Mouse (Mus musculus) CD8-positive naive resting alpha-beta T cell, adult 57 days (primary cell): ENCODE results near the gene Fam160a1. TPM values are rescaled to one million over a fixed set of nuclear protein-coding genes. Genes with fewer than 3 reads are reported as not detected.

Experiments used
- total RNA-seq: library from RNA; stranded (reverse); gene quantifications from one replicate; pipeline ENCODE4 v1.2.4, GENCODE M21; 2023

The Fam160a1 gene
- total RNA-seq = 0.18 TPM

DNA sequence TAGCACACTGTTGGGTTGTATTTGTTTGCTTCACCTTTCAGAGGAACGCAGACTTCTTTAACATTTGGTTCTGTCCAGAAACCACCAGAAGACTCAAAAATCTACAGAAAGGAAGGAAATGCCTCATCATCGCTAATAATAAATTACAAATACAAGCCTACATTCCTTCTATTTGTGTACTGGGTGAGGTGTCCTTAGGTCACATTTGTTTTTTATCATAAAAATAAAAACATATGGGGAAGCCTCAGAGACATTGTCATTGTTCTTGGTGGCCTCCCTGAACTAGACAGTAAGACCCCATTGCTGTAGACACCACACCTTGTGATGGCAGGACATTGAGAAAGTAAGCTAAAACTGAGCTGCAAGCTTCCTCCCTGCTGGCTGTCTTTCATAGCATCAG, at the start of gene Fam160a1:
TSS of gene Fam160a1 (minus strand) at position 101 of the 400 bp plus-strand sequence.

Other genes with a start within 250 kb of the Fam160a1 start
- 9.1 TPM for gene Gatb, start 243.2 kb downstream of the Fam160a1 start, total RNA-seq
- not detected for gene Glt28d2, start 70.2 kb upstream of the Fam160a1 start, total RNA-seq
- gene Gm37240, start 70.2 kb upstream of the Fam160a1 start, total RNA-seq = not detected
- gene Sh3d19, start 153.8 kb upstream of the Fam160a1 start, total RNA-seq = 0.31 TPM
- not detected for gene Prss48, start 185.2 kb upstream of the Fam160a1 start, total RNA-seq